Mouse (Mus musculus) lung, postnatal 0 days (tissue): Measurements from ENCODE around the gene Hist1h3d. TPM values are rescaled to one million over a fixed set of nuclear protein-coding genes. Genes with fewer than 3 reads are reported as not detected.
"Not testable (repeated sequence)": the region's sequence is repeated elsewhere in the genome, so short reads cannot be mapped to it uniquely, and the experiment has no call there.

ENCODE experiments used
- ATAC-seq: fragments of 200-750 bp; cut with Nextera tagmentation; 2 replicates; pipeline ENCODE4 v1.8.0; 2017; ENCODE audit warnings: moderate library complexity
- DNase-seq: peaks from one replicate; pipeline ENCODE4 v3.0.0-alpha.2; 2016; ENCODE audit warnings: low spot score
- H3K27ac ChIP-seq: fragments of 300-500 bp; sonication (generic); 2 replicates; pipeline ENCODE4 v1.5.1; 2014; ENCODE audit warnings: antibody characterized with exemption, mild to moderate bottlenecking, low read length, mixed read lengths
- H3K27me3 ChIP-seq: fragments of 300-500 bp; sonication (generic); replicated peaks from 2 replicates; pipeline ENCODE4 v1.6.1; 2014; ENCODE audit warnings: low read length, mixed read lengths; ENCODE audit not compliant: insufficient read depth
- H3K36me3 ChIP-seq: fragments of 300-500 bp; sonication (generic); 2 replicates; pipeline ENCODE4 v1.6.1; 2014; ENCODE audit warnings: low read length, mixed read lengths; ENCODE audit not compliant: insufficient read depth
- H3K4me1 ChIP-seq: fragments of 300-500 bp; sonication (generic); 2 replicates; pipeline ENCODE4 v1.6.1; 2014; ENCODE audit warnings: antibody characterized with exemption, low read depth, low read length, mixed read lengths; ENCODE audit not compliant: insufficient read depth
- H3K4me2 ChIP-seq: fragments of 300-500 bp; sonication (generic); replicated peaks from 2 replicates; pipeline ENCODE4 v1.6.1; 2014; ENCODE audit warnings: low read depth, mild to moderate bottlenecking, low read length, moderate library complexity, mixed read lengths
- H3K4me3 ChIP-seq: fragments of 300-500 bp; sonication (generic); 2 replicates; pipeline ENCODE4 v1.5.1; 2014; ENCODE audit warnings: low read depth, low read length
- H3K9ac ChIP-seq: fragments of 300-500 bp; sonication (generic); replicated peaks from 2 replicates; pipeline ENCODE4 v1.6.1; 2014; ENCODE audit warnings: low read depth, mild to moderate bottlenecking
- H3K9me3 ChIP-seq: fragments of 300-500 bp; sonication (generic); 2 replicates; pipeline ENCODE4 v1.6.1; 2016; ENCODE audit warnings: low read length, mixed read lengths
- CTCF ChIP-seq: IDR thresholded peaks from 2 replicates; pipeline ENCODE4 v1.5.1; 2016; ENCODE audit warnings: antibody characterized with exemption, mild to moderate bottlenecking
- EP300 ChIP-seq: IDR thresholded peaks from 2 replicates; pipeline ENCODE4 v1.6.1; 2016; ENCODE audit warnings: antibody characterized with exemption, mild to moderate bottlenecking, control low read depth
- WGBS: fragments of 180-500 bp; shearing (Covaris S2); extraction: QIAGEN DNeasy Blood & Tissue Kit; methylation state at CpG from one replicate; pipeline ENCODE4 v1.1.7; 2014; 5-methylcytosine and 5-hydroxymethylcytosine counted together
- polyA plus RNA-seq: library from polyadenylated mRNA; unstranded; fragments of >200 nt; fragmentation: Nextera tagmentation; extraction: Ambion mirVana; gene quantifications from 2 replicates; pipeline ENCODE4 v1.2.1, GENCODE M21; 2015

Hist1h3d gene
- polyA plus RNA-seq, 1 experiment from 2014 or later, result 1.3 TPM

DNA sequence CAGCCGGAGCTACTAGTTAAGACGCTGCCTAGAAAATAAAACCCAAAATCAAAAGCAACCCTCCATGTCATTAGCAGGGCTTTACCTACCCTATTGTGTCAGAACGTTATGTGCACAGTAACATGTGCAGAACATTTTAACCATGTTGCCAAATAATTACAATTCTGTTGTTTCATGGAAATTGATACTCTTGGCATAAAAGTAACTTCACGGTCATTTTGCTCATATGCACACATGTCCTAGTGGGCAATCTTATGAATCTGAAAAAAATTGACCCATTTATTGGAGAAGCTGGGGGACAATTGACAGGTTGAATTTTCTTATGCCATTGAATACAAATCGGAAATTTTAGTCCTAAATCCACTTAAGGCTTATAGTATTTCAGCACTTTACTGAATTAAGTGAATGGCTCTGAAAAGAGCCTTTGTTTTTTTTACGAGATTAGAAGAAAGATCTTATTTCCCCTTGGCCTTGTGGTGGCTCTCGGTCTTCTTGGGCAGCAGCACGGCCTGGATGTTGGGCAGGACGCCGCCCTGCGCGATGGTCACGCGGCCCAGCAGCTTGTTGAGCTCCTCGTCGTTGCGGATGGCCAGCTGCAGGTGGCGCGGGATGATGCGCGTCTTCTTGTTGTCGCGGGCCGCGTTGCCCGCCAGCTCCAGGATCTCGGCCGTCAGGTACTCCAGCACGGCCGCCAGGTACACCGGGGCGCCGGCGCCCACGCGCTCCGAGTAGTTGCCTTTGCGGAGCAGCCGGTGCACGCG lies 5.1 kb upstream of the Hist1h3d start:
- peak; percentile 23; the same call in 1 of the 2 replicates for TF ChIP-seq CTCF
- ATAC-seq (peak; percentile 25), DNase-seq (peak; percentile 15)
- peak overlapping the region; percentile 64 for H3K4me2 ChIP-seq
- H3K36me3 ChIP-seq, H3K9me3 ChIP-seq, H3K27me3 ChIP-seq, H3K4me1 ChIP-seq: not testable (repeated sequence)
- H3K27ac ChIP-seq, result peak overlapping the region; percentile 91
- H3K4me3 ChIP-seq, result peak overlapping the region; percentile 33
- WGBS, result 3% methylated on average over 15 of the region's 41 CpGs
- peak overlapping the region; percentile 34; the same call in 1 of the 2 replicates for H3K9ac ChIP-seq

DNA sequence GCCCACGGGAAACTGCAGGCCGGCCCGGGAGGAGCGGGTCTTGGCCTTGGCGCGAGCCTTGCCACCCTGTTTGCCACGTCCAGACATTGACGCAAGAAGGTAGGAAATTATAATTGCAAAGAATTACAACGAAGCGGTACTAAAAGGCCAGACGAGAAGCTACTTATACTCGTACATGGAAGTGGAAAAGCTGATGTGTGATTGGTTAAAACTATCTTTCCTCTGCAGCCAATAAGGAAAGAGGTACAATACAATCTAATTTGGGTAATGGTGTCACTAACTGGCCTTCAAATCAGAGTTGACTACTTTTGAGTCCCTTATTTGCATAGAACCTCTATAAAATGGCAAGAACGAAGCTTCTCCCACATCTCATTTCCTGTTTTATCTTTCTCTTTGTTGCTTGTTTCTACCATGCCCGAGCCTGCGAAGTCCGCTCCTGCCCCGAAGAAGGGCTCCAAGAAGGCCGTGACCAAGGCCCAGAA lies 4.5 kb upstream of the Hist1h3d start, which contains the start of the genes Hist1h2ae and Hist1h2bg:
TSS of gene Hist1h2ae (minus strand) at position 199 of the 482 bp plus-strand sequence.
TSS of gene Hist1h2bg (plus strand) at position 375 of the 482 bp plus-strand sequence.
- peak within 1 kb of the TSS; percentile 33 for H3K4me3 ChIP-seq
- H3K4me1 ChIP-seq, result peaks cover 6% of the 10 kb centered on the region; the same call in 1 of the 2 replicates
- peak within 1 kb of the TSS; percentile 91 for H3K27ac ChIP-seq
- H3K9ac ChIP-seq, result peak within 1 kb of the TSS; percentile 34; the same call in 1 of the 2 replicates
- ATAC-seq, result peak; percentile 87
- no peaks in the 10 kb centered on the region for H3K27me3 ChIP-seq
- DNase-seq, result peak; percentile 99
- H3K9me3 ChIP-seq, result no peaks in the 10 kb centered on the region
- TF ChIP-seq EP300 (peak; percentile 72), CTCF (no peak)
- peak within 1 kb of the TSS; percentile 64 for H3K4me2 ChIP-seq
- 3% methylated on average over 17 of the region's 18 CpGs for WGBS
- no peaks in the 10 kb centered on the region for H3K36me3 ChIP-seq

DNA sequence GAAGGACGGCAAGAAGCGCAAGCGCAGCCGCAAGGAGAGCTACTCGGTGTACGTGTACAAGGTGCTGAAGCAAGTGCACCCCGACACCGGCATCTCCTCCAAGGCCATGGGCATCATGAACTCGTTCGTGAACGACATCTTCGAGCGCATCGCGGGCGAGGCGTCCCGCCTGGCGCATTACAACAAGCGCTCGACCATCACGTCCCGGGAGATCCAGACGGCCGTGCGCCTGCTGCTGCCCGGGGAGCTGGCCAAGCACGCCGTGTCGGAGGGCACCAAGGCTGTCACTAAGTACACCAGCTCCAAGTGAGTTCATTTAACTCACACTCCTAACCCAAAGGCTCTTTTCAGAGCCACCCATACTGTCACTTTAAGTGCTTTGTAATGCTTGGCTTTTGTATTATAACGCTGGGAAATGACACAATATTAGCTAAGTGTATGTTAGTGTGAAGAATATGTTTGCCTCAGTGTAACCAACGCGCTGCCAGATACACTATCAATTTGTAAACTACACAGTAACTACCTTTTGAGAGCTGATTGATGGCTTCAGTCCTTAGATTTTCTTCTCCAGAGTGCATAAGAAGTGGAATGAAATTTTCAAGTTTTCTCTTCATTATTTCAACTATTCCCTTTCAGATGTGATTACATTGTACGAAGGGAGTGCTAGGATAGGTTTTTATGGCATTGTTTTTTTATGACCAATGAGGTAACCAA lies 3.9 kb upstream of the Hist1h3d start:
- Histone ChIP-seq H3K27ac (peak overlapping the region; percentile 91), H3K4me3 (peak overlapping the region; percentile 33), H3K9ac (peak overlapping the region; percentile 17; the same call in 1 of the 2 replicates), H3K4me1 (peaks cover 11% of the 10 kb centered on the region; the same call in 1 of the 2 replicates), H3K4me2 (peak overlapping the region; percentile 64)
- not testable (repeated sequence) for ATAC-seq, H3K9me3 ChIP-seq, H3K27me3 ChIP-seq, H3K36me3 ChIP-seq
- 0 out of 2 replicates have a peak, but pooled peaks have one; percentile 15 for TF ChIP-seq EP300
- under 1% methylated on average over 8 of the region's 34 CpGs for WGBS
- DNase-seq, result peak; percentile 17

DNA sequence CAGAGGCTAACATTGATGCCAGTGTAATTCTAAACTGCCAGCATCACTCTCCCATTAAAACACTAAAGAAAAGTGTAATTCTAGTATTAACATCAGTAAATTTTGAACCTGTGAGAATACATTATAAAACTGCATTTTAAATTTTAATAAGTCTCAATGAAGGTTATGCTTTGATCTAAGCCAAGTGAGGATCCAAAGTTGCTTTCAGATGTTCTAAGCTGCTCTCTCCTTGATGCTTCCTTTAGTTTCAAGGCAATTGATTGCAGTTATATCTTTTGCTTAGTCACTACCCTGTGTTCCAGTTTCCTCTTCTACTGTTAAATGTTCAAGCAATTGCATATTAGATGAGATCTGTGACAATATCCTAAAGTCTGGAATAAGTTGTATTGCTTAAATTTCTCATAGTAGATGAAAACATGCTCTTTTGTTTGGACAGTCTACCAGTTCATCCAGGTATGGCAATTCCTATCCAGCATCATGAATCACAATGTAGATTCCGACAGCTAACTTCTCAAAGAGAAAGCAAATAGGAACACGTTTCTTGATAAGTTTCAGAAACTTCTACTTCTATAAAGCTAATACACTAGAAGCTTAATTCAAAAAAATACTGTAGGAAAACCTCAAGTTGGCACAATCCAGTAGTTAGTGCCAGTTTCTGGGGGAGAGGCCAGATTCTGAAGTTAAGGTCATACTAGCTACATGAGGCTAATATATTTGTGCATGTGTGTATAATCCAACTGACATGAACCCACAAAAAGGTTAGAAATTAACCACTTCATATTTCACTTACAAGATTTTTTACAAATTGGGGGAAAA lies 3.1 kb upstream of the Hist1h3d start:
- no peak for TF ChIP-seq CTCF
- TF ChIP-seq EP300, result no peak
- H3K4me1 ChIP-seq, result peaks cover 11% of the 10 kb centered on the region; the same call in 1 of the 2 replicates
- H3K36me3 ChIP-seq, result no peaks in the 10 kb centered on the region
- H3K4me2 ChIP-seq, result peak overlapping the region; percentile 64
- DNase-seq (peak; percentile 18), ATAC-seq (no peak)
- no peaks in the 10 kb centered on the region for H3K27me3 ChIP-seq
- no peaks in the 10 kb centered on the region for H3K9me3 ChIP-seq
- peak overlapping the region; percentile 33 for H3K4me3 ChIP-seq
- peak overlapping the region; percentile 17; the same call in 1 of the 2 replicates for H3K9ac ChIP-seq
- 16% methylated on average over 2 of the region's 2 CpGs for WGBS
- H3K27ac ChIP-seq, result peak overlapping the region; percentile 48

DNA sequence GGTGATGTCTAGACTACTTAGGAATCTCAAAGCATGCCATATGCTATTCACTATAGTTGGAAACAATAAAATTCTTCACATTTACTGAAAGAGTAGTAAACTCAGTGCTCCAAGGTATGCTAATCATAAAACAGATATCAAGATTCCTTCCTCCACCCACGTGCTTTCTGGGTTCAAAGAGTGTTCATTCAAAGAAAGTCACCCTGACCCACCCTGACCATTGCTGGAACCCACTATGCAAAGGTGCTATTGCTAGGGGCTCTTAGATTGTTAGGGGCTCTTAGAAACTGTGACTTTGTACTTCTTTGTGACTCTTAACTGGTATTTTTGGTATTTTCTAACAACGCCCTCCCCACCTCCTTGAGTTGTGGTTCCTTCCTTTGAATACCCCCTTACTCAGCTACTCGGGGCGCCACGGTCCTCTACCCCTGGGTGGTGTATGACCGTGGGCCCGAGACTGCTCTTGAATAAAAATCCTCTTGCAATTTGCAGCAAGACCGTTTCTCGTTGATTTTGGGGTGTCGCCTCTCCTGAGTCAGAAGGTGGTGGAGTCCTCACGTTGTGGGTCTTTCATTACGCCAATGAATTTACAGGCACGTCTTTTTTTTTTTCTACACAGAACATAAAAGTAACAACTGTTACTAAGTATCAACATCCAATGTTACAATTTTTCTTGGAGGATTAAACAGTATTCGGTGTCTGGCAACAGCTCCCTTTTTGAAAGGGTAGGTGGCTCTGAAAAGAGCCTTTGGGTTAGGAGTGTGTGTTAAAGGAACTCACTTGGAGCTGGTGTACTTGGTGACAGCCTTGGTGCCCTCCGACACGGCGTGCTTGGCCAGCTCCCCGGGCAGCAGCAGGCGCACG lies 2.3 kb upstream of the Hist1h3d start:
- WGBS, result 7% methylated on average over 14 of the region's 20 CpGs

More for the DNA sequence above, 2.3 kb upstream of the Hist1h3d start:
- H3K9me3 ChIP-seq, H3K36me3 ChIP-seq, ATAC-seq, H3K27me3 ChIP-seq: not testable (repeated sequence)
- peaks cover 11% of the 10 kb centered on the region; the same call in 1 of the 2 replicates for H3K4me1 ChIP-seq
- H3K4me2 ChIP-seq, result peak overlapping the region; percentile 64
- peak; percentile 12 for DNase-seq
- peak overlapping the region; percentile 27; the same call in 1 of the 2 replicates for H3K9ac ChIP-seq
- peak overlapping the region; percentile 16; the same call in 1 of the 2 replicates for H3K4me3 ChIP-seq
- peak overlapping the region; percentile 39; the same call in 1 of the 2 replicates for H3K27ac ChIP-seq
